Mouse (Mus musculus): ENCODE measurements around the gene Cped1.

Cped1 gene

GRCm38 (mm10) chr6:22000086-22000485, 14.4 kb downstream of the Cped1 start:
- DNase-seq (ENCODE audit: low spot score in 2 of 2) = no peak

GRCm38 (mm10) chr6:22000881-22001280, 15.2 kb downstream of the Cped1 start:
- no peak for DNase-seq (ENCODE audit: low spot score in 2 of 2)

GRCm38 (mm10) chr6:22001284-22001916, 15.7 kb downstream of the Cped1 start:
- no peak for DNase-seq (ENCODE audit: low spot score in 2 of 2)

- no peak for DNase-seq (ENCODE audit: low spot score in 2 of 2)
Observed at GRCm38 (mm10) chr6:22002521-22003199, 16.9 kb downstream of the Cped1 start.

- no peak for DNase-seq (ENCODE audit: low spot score in 2 of 2)
Observed at GRCm38 (mm10) chr6:22003200-22003587, 17.5 kb downstream of the Cped1 start.

- no peak for DNase-seq (ENCODE audit: low spot score in 2 of 2)
Observed at GRCm38 (mm10) chr6:22003959-22004543, 18.3 kb downstream of the Cped1 start.

- no peak for DNase-seq (ENCODE audit: low spot score in 2 of 2)
Observed at GRCm38 (mm10) chr6:22008346-22008745, 22.6 kb downstream of the Cped1 start.

GRCm38 (mm10) chr6:22010258-22010657, 24.5 kb downstream of the Cped1 start:
- no peak for DNase-seq (ENCODE audit: low spot score in 2 of 2)

GRCm38 (mm10) chr6:22010761-22011281, 25.1 kb downstream of the Cped1 start:
- DNase-seq (ENCODE audit: low spot score in 2 of 2) = no peak

- no peak for DNase-seq (ENCODE audit: low spot score in 2 of 2)
Observed at GRCm38 (mm10) chr6:22011546-22011945, 25.8 kb downstream of the Cped1 start.

- DNase-seq (ENCODE audit: low spot score in 2 of 2) = no peak
Observed at GRCm38 (mm10) chr6:22012099-22012498, 26.4 kb downstream of the Cped1 start.

- DNase-seq (ENCODE audit: low spot score in 2 of 2) = no peak
Observed at GRCm38 (mm10) chr6:22012501-22012900, 26.8 kb downstream of the Cped1 start.

GRCm38 (mm10) chr6:22013394-22013793, 27.7 kb downstream of the Cped1 start:
- DNase-seq (ENCODE audit: low spot score in 2 of 2) = no peak

GRCm38 (mm10) chr6:22014291-22014911, 28.7 kb downstream of the Cped1 start:
- DNase-seq (ENCODE audit: low spot score in 2 of 2) = no peak

GRCm38 (mm10) chr6:22017631-22018030, 31.9 kb downstream of the Cped1 start:
- DNase-seq (ENCODE audit: low spot score in 2 of 2) = no peak

GRCm38 (mm10) chr6:22018768-22019445, 33.2 kb downstream of the Cped1 start:
- DNase-seq (ENCODE audit: low spot score in 2 of 2) = no peak

GRCm38 (mm10) chr6:22019637-22020036, 33.9 kb downstream of the Cped1 start:
- DNase-seq (ENCODE audit: low spot score in 2 of 2) = no peak

GRCm38 (mm10) chr6:22020696-22021095, 35.0 kb downstream of the Cped1 start:
- no peak for DNase-seq (ENCODE audit: low spot score in 2 of 2)

- no peak for DNase-seq (ENCODE audit: low spot score in 2 of 2)
Observed at GRCm38 (mm10) chr6:22021315-22021714, 35.6 kb downstream of the Cped1 start.

GRCm38 (mm10) chr6:22024168-22024567, 38.5 kb downstream of the Cped1 start:
- no peak for DNase-seq (ENCODE audit: low spot score in 2 of 2)

- no peak for DNase-seq (ENCODE audit: low spot score in 2 of 2)
Observed at GRCm38 (mm10) chr6:22025584-22026357, 40.1 kb downstream of the Cped1 start.
